Mouse (Mus musculus) spleen, postnatal 4 days (tissue): ENCODE measurements at regions not wholly inside any gene's neighbourhood (a gene's known extent, or its start where the extent isn't known, plus 50 kb on each side); places are given as distances from the start of the nearest gene placed in this dataset.

Source experiments
- DNase-seq, 2 experiments: peaks; one replicate each; pipeline ENCODE4 v3.0.0; 2022; ENCODE audit warnings: low spot score in 2 of 2

DNA sequence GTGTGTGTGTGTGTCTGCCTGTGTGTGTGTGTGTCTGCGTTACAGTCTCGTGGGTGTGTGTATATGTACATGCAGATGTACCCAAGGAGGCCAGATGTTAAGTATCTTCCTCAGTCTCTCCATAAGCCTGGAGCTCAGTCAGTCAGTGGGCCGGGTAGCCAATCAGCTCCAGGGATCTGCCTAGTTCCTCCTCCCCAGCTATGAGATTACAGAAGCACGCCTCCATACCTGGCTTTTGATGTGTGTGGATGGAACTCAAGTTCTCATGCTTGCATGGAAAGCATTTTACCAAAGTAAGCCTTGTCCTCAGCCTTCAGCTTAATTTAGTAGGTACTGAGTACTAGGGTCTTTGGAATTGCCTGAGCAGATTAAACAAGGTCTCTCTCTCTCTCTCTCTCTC lies 91.0 kb upstream of the Cadm1 start:
- DNase-seq: no peak

DNA sequence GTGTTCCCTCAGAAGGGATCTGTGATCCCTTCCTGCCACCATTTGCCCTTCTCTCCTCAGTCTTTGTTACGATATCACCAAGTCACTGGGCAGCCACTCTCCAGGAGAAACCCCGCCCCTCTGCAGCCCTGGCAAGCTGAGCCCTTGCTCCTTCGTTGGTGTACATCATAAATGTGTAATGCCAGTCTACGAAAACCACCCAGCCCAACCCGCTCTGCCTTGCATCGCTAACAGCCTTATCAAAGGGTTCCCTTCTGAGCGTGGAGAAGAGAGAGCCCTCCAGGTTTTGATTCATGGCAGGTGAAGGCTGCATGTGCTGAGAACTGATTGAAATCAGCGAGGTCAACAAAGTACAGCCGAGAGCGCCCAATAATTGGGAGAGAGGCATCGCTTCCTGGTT lies 90.5 kb upstream of the Cadm1 start:
- DNase-seq: no peak

DNA sequence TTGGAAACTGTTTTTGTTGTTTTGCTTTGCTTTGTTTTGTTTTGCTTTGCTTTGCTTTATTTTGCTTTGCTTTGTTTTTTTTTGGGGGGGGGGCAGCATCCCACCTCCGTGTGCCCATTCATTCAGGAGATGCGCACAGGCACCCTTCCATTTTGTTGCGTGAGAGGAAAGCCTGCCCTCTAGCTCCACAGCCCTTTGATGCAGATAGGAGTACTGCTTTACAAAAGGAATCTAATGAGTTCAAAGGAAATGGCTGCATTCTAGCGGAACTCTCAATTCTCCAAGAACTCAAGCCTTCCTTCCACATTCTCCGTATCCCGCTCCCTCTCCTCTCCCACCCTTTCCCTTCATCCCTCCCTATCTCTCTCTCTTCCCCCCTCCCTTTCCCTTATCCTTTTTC lies 89.8 kb upstream of the Cadm1 start:
- DNase-seq: no peak

DNA sequence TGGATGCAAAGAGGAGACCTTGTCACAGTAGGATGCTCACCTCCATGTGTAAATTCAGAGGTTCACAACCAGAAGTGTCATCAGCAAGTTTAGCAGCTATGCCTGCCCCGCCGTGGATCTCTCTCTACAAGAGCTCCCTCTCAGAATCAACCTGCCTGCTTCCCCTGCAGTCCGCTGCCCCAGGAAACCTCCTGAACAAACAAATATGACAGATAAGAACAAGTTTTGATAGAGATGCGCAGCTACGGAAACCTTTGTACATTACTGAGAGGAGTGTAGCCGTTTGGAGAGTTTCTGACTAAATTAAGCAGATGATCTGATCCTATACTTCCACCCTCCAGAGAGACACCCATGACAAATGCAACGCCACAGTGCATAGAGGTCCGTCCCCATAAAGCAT lies 88.8 kb upstream of the Cadm1 start:
- DNase-seq: no peak

DNA sequence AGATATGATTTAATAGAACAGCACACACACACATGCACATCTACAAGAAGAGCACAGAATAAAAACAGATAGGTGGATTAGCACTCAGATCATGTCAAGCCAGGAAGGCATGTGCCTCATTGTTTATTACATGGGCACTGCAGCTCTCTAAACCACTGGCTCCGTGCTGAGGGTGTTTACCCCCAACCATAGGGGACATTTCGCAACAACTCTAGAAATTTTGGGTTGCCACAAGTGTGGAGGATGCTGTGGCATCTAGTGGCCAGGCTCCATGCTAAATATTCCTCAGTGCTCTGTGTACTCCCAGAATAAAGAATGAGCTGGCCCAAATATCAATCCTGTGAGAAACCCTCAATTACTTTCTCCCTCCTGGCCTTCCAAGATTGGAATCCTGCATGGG lies 85.8 kb upstream of the Cadm1 start:
- no peak for DNase-seq

DNA sequence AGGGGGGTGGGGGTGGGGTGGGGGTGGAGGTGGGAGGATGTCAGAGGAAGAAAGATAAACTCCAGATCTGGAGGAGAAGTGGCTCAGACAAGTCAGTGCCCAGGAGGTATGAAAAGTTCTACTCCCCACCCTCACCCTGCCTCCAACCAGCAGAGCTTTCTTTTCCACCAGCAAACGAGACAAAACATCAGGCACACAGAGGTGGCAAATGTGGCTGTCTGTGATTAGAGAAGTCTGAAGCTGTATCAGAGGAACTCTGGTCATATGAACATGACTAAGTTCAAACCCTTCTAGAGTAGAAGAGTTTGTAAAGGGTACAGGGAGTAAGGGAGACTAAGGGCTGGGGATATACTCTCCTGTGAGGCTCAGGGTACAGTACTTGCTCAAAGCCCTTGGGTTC lies 85.2 kb upstream of the Cadm1 start:
- DNase-seq: no peak

DNA sequence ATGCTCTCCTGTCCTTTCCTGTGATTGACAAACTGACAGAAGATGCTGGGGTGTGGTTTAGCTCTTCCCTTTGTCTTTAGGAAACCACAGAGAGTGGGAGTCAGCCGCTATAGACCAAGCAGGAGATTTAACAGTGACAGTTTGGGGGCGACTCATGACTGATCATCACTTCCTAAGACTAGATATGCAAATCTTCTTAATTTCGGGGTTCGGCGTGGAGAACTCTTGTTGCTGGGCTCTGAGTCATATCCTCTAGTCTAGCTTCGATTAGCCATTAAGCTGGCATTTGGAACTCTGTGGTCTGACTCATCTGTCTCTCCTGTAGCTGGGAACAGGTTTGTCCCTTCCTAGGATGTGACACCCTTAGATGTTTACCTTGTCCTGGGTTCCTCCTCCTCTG lies 84.6 kb upstream of the Cadm1 start:
- no peak for DNase-seq

DNA sequence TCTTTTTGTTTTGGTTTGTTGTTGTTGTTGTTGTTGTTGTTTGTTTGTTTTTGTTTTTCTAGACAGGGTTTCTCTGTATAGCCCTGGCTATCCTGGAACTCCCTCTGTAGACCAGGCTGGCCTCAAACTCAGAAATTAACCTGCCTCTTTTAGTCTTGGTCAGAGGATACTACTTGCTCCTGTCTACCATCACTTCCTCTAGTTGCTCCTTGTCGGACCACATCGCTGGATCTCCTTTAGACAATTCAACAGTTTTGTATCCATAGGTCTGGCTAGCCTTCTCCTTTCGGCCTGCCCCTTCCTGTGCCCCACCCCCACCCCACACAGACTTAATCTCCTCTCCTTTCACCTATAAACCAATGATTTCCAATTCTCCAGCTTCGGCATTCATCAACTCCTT lies 77.2 kb upstream of the Cadm1 start:
- DNase-seq: no peak

DNA sequence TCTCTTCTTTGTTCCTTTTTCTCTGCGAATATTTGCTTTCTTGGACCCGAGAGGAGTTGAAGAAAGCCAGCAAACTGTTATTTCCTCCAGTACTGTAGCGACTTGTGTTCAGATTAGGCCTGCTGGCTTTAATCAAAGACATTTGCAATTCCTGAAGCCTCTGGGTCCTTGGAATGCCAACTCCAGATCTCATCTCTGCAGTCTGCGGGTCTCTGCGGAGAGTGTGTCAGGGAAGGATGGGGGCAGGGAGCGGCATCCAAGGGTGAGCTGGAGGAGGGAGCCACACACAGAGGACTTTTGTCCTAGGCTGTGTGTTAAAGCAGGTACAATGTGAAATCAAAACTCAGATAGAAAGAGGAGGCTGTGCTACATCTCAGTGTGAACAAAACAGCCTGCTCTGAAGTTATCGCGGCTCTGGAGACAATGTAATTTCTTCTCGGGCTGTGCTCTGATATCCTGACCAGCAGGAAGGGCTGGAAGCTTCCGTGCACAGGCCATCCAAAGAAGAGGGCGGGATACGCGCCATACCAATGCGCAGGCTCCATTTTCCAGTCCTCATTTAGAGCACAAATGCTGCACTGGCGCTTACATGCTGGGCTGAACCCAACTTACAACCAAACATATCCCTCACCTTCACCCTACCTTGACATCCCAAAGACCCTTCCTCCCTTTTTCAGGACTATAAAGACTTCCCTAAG lies 71.1 kb upstream of the Cadm1 start:
- DNase-seq: no peak

DNA sequence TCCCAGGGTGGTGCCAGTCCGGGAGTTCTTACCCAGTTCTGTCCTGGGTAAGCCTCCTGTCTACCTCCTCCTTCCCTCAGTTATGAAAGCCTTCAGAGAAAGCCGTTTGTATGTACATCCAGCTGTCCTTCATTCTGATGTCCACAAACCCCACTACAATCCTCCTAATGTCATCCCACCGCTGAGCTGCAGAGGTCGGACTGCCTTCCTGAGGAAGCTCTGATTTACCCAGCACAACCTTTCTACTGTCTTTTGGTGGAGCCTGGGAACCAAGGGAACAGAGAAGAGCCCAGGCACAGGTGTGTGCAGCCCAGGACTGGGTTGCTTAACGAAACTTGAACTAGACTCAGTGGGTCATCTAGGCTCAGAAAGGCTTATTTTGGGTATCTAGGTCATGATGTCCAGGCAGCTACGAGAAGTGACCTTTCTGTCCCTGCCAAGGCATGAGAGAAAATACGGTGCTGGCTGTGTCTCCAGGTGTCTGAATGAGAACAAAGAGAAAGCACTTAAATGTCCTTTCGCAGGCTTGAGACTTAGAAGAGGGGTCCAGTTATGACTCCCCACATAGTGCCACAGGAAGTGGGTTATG lies 70.4 kb upstream of the Cadm1 start:
- DNase-seq: no peak

DNA sequence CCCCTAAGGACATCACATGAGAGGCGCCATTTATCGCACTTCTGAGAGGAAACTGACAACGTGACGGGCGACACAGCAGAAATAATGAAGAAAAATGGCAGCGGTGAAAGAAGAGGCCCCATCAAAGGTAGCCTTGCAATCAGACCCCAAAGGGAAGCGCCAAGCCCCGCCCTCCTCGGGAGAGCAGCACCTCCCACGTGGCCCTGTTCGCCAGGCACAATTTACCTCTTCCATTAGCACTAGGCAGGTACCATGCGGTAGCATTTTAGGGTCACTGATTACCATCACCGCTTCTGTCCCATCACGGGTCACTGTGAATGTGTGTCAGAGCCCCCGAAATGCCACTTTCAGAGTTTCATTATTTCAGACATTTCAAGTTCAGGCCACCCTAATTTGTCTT lies 69.7 kb upstream of the Cadm1 start:
- no peak for DNase-seq

DNA sequence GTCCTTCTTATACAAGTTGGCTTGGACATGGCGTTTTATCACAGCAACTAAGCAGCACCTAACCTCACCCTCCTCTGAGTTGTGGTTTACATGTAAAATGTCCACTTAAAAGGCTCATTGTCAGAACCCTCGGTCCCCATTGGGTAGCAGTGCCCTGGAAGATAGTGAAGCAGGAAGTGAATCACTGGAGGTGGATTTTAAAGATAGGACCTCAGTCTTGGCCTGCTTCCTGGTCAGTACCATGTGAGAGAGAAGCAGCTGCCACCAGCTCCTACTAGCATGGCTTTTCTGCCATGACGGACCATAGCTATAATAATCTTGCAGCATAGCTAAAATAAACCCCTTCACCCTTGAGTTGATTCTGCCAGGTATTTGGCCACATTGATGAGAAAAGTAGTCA lies 68.1 kb upstream of the Cadm1 start:
- no peak for DNase-seq

DNA sequence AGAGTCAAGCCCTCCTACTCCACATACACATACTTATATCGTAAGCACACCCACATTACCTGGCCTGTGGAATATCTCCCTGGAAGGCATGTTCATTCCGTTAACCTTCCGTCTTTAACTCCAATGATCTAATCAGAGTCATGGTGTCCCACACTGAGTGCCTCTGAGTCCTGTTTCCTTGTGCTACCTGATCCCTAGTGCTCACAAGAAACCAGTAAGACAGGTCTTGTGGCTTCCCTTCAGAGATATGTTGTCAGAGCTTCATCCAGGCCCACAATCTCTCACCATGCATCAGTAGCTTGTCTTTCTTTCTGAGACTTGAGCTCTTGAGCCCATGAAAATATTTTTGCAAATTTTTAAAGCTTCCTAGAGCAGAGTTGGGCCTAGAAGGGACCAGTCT lies 63.2 kb upstream of the Cadm1 start:
- DNase-seq: no peak

DNA sequence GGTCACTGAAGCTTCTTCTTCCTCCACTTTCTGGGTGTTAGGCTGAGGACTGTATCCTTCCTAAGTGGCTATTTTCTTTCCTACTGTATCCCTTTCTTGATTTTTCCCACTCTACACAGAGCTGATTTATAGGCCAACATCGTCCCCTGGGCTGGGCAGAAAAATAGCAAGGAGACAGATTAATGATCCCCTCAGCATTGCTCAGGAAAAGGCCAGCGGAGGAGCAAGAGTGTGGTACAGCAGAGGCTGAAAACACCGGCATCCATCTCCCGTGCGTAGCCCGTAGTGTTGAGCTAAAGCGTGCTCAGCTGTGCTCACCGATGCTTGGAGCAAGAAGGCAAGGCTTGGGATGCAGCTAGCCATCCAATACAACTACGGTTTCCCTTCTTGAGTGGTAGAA lies 62.2 kb upstream of the Cadm1 start:
- no peak for DNase-seq

DNA sequence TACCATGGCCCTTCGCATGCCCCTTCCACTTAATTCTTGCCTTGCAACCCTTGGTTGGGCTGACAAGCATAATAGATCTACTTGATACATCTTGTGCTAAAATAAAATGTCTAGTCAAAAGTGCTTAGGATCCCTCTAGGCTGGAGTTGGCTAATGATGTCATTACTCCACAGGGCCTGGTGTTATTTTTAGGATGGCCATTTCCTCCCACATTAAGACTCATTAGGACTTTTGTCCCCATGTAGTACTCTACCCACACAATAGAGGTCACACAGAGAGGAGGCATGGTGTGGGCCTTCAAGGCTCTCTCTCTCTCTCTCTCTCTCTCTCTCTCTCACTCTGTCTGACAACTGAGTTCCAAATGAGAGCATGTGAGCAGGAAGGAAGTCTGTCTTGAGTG lies 60.4 kb upstream of the Cadm1 start:
- DNase-seq: no peak

DNA sequence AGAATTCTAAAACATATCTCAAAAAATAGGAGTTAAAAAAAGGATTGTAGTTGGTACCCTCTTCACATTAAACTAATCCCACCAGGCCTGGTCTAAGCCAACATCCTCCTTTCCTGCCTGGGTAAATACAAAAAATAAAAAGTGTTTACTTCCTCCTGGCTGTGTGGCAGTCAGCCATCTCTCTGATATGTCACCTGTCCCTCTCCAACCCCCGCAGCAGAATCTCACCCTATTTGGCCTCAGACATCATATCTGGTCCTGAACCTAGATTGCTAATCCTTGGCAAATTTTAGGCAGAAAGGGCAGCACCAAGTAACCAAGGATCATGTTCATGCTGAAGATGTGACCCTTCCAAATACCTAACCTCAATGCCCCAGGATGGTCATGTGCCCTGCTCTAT lies 59.2 kb upstream of the Cadm1 start:
- DNase-seq: no peak

DNA sequence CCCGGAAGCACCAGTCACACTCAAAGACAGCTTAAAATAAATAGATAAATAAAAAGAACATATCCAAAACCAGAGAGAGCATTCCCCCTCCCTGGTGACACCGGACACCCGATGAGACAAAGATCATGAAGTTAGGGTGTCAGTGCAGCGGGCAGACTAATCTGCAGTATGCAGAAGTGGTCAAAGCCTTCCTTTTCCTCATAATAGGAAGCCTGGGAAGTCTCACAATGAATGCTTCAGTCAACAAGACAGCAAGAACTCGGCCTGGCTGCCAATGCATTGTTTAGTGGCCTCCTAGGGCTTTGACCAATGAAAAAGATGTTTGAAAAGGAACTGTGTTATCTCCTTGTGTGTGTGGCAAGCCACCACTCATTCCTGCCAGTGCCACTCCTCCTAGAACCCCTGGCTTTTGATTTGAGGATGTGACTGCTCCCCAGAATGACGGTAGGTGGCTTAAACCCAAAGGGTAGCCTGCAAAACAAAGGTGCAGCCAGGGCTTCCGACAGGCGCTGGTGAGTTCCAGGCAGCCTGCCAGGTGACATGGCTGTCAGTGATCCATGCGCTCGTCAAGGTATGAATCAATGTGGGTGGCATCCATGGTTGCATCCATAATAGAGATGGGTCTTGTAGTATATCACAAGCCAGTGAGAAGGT lies 58.1 kb upstream of the Cadm1 start:
- DNase-seq: no peak

DNA sequence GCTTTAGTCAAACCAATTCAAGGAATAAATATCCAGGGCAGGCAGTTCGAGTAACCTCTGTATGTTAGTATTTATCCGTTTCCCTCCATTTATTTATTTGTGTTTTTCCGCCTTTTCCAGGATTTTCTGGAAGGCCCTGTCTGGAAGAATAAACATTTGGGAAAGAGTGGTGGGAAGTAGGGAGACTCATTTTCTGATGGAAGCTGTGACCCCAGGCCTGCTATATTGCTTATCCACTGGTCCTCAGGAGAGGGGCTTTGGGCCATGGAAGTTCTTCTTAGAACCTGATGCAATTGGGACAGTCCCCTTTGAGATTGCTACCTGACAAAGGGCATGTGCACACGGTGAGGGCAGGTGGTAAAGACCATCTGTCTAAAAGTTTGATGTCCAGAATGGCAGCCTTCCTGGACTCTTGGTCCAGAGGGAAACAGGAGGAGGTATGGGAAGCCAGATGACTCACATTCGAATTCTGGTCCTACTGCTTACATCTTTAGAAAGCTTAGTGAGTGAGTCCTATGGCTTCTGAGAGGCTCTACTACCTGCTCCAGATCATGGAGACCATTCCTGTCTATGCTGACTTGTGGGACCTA lies 56.1 kb upstream of the Cadm1 start:
- DNase-seq: no peak

DNA sequence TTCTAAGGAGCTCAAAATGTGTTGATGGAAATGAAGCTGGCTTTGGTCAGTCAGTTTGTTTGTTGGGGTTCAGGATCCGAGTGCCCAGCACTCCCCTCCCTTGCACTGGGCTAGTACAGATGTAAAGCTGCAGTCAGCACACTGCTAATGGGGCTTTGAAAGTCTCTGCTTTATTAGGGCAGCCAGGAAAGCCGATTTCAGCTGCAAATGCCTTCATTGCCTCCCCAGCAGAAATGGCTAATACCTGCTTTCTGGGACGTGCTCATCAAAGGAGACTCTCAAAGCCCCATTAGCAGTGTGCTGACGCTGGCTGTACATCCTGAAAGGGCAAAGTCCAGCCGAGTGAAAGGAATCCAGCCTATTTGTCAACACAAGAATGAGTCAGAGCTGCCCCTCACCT lies 55.2 kb upstream of the Cadm1 start:
- DNase-seq: no peak

DNA sequence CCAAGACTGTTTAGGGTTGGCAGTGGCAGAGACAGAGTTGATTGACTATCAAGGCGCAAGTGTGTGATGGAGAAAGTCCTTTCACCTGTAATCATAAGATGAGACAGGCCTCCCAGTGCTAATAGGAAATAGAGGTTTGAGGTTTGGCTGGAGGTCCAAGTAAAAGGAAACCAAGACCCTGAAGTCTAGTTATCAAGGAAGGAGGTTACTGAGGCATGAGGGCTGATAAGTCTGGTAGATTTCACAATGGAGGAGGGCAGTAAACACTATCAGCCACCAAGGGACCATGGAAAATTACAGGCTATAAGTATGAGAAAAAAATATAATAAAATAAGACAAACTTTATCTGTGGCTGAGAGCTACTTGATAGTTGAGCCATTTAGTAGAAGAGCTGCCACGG lies 52.1 kb upstream of the Cadm1 start:
- DNase-seq: no peak
